Mouse (Mus musculus) adrenal gland, postnatal 14 days (tissue): ENCODE measurements around the gene Parp16. TPM values are rescaled to one million over a fixed set of nuclear protein-coding genes. Genes with fewer than 3 reads are reported as not detected.
"Not testable (repeated sequence)": the region's sequence is repeated elsewhere in the genome, so short reads cannot be mapped to it uniquely, and the experiment has no call there.

Source experiments
- DNase-seq: peaks from one replicate; pipeline ENCODE4 v3.0.0; 2021; ENCODE audit warnings: mixed read lengths
- total RNA-seq: library from RNA; stranded (reverse); gene quantifications from 2 replicates; pipeline ENCODE4 v1.2.3, GENCODE M21; 2021

The Parp16 gene
- total RNA-seq, 1 experiment from 2014 or later, result 15.2 TPM

DNA sequence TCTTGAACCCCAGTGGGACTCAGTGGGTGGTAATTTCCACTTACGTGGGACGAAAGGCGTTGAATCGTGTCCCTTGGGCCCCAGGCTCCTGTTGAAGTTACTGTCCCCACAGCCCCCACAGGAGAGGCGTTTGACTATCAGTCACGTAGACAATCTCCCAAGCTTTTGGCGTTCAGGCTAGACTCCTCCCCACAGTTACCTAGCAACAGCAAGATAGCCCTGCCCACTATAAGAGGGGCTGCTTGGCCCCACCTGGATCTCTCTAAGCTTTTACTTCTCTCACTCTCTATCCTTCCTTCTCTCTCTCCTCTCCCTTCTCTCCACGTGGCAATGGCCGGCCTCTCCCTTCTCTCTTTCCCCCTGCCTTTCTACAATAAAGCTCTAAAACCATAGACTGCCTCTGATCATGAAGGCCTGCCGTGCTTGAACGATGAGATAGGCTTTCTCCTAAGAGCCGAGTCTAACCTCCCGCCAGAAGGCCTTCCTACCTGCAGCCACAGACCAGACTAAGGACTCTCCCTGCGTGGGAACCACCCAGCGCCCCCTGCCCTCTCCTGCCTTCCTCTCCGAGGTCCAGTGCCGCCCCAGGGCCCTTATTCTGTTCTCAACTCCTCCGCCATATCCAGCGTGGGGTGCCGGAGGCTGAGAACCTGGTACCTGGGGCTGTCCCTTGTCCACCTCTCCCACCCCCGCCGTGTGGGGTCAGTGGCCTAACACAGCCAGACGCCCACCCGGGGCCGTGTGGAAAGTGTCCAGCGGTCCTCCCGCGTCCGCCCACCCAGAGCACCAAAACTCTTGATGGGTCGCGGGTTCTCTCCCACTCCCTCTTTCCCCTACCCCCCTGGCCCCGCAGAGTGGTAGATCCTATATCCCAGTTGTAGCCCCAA, 13.4 kb downstream of the Parp16 start:
- no peak for DNase-seq

DNA sequence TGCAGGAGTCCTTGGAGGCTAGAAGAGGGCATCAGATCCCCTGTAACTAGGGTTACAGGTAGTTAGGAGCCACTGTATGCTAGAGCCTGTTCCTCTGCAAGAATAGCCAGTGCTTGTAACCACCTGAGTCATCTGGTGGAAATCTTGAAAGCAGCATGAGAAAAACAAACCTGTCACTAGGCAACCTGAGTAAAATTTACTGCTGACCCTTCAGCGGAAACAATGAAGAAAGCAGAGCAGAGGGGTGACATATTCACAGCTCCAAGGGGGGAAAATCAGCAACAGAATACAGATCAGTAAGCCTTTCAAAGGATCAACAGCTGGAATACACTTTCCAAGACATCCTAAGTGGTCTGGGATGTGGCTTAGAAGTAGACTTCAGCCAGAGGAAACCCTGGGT, 16.4 kb downstream of the Parp16 start:
- no peak for DNase-seq

- peak; percentile 63 for DNase-seq
These were observed 19.2 kb downstream of the Parp16 start for GRCm38 (mm10) chr9:65214425-65214777.

GRCm38 (mm10) chr9:65214778-65215493, 19.8 kb downstream of the Parp16 start:
- peak; percentile 97 for DNase-seq

- DNase-seq, result no peak
These were observed 20.5 kb downstream of the Parp16 start for GRCm38 (mm10) chr9:65215494-65216126.

DNA sequence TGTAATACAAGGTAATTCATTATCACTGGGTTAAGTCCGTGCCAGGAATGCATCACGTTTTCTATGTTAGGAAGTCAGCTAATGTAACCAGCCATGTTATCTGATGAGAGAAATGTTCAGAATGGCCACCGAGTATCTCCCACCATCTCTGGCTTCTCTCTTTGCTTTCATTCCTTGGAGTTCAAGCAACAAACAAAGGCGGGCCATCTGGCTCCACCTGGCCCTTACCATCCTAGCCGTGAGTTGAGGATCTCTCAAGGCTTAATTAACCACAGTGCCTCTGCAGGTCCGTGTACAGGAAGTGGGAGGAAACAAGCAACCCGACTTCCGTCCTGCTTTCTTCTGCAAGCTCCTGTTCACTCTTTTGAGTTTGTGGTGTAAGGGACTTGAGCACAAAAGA, 21.8 kb downstream of the Parp16 start:
- no peak for DNase-seq

- DNase-seq, result peak; percentile 78
These were observed 22.5 kb downstream of the Parp16 start for GRCm38 (mm10) chr9:65217661-65218060.

DNA sequence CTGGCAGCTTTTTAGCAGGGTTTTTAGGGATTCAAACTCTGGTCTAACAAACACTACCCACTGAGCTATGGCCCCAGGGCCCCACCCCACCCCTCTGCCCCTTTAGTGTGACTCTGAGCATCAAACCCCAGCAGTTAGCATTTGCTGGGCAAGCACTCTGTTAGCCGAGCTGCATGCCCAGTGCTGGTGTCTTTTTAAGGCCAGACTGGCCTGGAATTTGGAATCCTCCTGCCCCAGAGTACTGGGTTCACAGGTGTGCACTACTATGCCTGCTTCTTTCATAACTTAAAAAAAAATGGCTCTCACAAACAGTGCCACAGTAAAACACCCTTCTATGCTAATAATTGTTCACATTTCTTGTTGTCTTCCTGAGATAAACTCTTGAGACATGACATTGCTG, 23.8 kb downstream of the Parp16 start:
- no peak for DNase-seq

- not testable (repeated sequence) for DNase-seq
These were observed 25.2 kb downstream of the Parp16 start for GRCm38 (mm10) chr9:65220398-65220797.

DNA sequence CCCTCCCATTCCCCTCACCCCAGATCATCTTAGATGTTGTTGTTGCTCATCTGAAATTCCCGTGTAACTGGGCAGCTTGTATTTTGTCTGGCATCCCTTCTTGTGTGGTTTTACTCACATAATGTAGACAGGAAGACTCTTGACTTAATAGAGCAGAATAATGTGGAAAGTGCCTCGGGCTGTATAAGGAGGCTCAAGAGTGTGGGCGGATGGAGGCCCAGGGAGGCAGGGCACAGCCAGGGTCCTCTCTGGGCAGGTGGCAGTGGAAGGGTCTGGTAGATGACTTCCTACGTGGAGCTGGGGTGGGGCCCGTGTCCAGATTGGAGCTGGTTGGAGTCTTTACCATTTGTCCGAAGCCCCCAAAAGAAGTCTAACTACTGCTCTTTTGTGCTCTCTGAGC, 28.8 kb downstream of the Parp16 start:
- no peak for DNase-seq

DNA sequence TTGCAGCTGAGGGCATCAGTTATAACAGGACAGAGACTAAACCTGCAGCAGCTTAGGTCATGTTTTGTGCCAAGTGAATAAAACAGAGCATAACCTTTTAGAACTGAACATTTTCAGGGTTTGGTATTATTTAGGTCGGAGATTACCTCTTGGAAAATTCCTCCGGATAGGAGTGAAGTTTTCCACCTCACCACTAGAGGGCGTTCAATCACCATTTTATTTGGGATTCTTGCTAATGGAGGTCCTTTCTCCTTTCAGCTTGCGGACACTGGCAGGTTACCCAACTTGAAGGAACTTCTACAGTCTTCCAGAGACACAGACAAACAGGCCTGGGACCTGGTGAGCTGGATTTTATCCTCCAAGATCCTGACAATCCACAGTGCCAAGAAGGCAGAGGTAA, 30.6 kb downstream of the Parp16 start:
- peak; percentile 77 for DNase-seq

DNA sequence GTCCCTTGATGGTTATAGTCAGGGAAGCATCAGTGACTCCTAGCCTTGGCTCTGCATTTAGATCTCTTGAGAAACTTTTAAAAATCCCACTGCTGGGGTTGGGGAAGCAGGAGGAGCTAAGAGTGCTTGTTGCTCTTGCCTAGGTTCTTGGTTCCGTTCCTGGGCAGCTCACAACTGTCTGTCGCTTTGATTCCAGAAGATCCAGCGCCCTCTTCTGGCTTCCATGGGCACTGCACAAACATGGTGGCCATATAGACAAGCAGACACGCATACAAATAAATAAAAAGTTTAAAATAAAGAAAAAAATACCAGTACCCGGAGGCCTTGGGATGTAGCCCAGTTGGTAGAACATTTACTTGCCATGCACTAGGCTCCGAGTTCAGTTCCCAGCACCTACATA, 35.1 kb downstream of the Parp16 start:
- no peak for DNase-seq

- no peak for DNase-seq
These were observed 36.1 kb downstream of the Parp16 start for GRCm38 (mm10) chr9:65231284-65231683.

- no peak for DNase-seq
These were observed 38.3 kb downstream of the Parp16 start for GRCm38 (mm10) chr9:65233243-65233985.

DNA sequence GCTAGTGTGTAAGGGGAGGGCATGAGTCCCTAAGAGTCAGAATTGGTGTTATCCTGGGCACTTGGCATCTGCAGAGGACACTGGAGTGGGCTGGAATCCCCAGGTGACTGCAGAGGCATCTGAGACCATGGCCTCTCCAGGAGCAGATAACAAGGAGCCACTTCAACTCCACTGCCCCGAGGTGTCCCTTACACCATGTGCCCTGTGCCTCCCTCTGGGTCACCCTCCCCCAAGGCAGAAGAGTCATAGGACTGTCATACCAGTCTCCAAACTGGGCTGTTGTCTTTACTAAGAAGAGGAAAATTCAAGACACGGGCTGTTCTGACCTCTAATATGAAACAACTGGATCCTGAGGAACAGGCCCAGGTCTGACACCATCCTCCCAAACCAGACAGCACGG, 39.6 kb downstream of the Parp16 start:
- no peak for DNase-seq

GRCm38 (mm10) chr9:65235601-65236000, 40.4 kb downstream of the Parp16 start:
- DNase-seq, result no peak

- no peak for DNase-seq
These were observed 42.5 kb downstream of the Parp16 start for GRCm38 (mm10) chr9:65237616-65238015.

GRCm38 (mm10) chr9:65238191-65238760, 43.1 kb downstream of the Parp16 start:
- DNase-seq, result no peak

GRCm38 (mm10) chr9:65239176-65239575, 44.0 kb downstream of the Parp16 start:
- DNase-seq, result no peak

DNA sequence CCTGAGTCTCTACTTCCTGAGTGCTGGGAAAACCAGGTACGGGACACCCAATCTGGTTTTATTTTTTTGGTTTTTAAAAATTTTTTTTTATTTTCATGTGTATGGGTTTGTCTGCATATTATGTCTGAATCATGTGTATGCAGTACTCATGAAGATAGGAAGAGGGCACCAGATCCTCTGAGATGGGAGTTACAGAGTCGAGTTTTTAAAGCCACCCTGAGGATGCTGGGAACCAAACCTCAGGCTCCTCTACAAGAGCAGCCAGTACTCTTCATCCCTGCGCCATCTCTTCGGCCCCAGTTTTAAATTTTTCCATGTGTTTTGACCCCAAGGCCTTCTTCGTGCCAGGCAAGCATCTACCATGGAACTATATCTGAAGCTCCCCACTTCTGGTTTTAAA, 44.6 kb downstream of the Parp16 start:
- DNase-seq, result no peak

GRCm38 (mm10) chr9:65240587-65240986, 45.4 kb downstream of the Parp16 start:
- DNase-seq, result no peak

DNA sequence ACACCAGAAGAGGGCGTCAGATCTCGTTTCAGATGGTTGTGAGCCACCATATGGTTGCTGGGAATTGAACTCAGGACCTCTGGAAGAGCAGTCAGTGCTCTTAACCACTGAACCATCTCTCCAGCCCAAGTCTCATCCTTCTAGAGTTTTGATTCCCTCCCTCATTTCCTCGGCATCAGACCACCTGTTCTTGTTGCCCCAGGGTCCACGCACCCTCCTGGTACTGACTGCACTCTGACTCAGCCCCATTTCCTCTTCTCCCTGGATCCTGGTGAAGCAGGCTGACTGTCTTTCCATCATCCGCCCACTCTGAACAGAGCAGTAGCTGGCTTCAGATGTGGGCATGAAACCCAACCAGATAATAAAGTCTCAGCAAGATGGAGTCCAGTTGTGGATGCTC, 46.8 kb downstream of the Parp16 start:
- DNase-seq, result no peak
